Mouse (Mus musculus) heart, postnatal 10 days (tissue): Measurements from ENCODE around the gene Terb1. TPM values are rescaled to one million over a fixed set of nuclear protein-coding genes. Genes with fewer than 3 reads are reported as not detected.
A peak's percentile ranks its signal among the peaks of the same experiment; 100 is the strongest.

ENCODE experiments used
- DNase-seq, 2 experiments: peaks; one replicate each; pipeline ENCODE4 v3.0.0; 2021
- intact Hi-C: fragments of 180-260 bp; cut with DNase I; formaldehyde crosslinking; loops from one replicate; pipeline ENCODE4 v1.15.1; 2025
- total RNA-seq, 2 experiments: library from RNA; stranded (reverse); gene quantifications; 2 replicates each; pipeline ENCODE4 v1.2.3; 2021

Gene Terb1
- total RNA-seq, 2 experiments from 2014 or later, result not detected

DNA sequence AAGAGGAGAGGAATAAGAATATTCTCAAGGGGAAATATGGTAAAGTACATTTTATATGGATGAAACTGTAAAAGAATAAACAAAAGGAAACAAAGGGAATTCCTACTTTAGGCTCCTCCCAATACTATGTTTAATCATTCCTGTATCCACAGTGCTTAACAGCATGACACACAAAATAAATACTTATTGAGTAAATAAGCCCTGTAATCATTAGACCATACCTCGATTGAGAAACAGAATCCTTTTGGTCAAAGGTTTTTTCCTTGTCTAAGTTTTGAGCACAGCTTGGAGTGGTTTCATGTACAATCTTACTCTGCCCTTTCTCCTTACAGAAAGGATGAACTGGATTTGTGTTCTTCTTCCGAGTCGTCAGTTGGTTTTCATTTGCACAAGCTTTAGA is 37.2 kb downstream of the Terb1 start:
- DNase-seq, result no peak
- intact Hi-C loops, result no loop called here

DNA sequence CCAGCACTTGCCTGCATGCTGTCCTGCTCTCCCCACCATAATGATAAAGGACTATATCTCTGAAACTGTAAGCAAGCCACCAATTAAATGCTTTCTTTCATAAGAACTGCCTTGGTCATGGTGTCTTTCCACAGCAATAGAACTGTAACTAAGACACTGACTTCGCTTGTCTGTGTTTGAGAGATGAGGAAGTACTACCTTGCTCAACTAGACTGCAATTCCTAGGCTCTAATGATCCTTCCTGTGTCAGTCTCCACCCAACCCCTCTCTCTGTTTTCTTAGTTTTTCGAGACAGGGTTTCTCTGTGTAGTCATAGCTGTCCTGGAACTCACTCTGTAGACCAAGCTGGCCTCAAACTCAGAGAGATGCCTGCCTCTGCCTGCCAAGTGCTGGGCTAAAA is 42.2 kb downstream of the Terb1 start:
- intact Hi-C loops, result no loop called here
- DNase-seq, result no peak

DNA sequence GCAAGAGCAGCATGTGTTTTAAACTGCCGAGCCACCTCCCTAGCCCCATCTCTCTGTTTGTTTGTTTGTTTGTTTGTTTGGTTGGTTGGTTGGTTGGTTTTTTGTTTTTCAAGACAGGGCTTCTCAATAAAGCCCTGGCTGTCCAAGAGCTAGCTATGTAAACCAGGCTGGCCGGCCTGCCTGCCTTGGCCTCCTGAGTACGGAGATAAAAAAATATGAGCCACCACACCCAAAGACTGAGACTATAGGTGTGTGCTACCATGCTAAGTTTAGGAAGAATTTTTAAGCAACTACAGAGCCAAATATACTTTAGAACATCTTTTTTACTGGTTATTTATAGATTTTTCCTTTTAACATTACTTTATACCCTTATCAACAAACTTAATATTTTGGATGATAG is 57.5 kb downstream of the Terb1 start:
- intact Hi-C loops, result no loop called here
- DNase-seq, result no peak

DNA sequence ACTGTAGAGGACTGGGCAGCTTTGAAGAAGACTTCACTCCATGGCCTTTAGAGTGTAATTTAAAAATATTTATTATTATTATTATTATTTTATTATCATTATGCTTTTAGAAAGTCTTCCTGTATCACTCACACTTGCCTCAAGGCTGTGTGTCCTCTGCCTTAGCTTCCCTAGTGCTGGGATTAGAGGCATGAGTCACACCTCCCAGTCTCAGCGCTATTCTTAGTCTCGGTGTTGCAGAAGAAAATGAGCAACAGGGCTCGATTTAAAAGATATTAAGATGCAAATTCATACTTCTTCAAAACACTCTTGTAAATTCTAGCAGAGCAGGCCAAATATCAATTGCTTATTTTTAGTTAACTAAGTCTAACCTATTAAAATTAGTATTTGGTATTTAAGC is 60.9 kb downstream of the Terb1 start:
- DNase-seq, result no peak

DNA sequence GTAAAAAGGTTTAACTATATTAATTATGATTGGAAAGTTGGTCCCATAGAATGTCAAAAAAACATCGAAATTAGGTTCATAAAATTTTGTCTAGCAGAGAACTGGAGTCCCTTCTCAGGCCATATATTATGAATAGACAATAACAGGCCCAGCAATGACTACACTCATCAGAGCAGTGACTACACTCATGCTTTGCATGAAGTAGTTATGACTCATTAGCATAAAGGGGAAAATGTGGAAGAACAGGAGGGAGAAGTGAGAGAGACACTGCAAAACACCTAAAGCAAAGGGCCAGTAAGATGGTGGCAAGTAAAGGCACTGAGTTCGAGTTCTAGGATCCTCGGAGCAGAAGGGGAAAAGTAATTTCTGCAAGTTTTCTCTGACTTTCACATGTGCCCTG is 63.7 kb downstream of the Terb1 start:
- no peak for DNase-seq
- intact Hi-C loops, result no loop called here

More for the DNA sequence above, 60.9 kb downstream of the Terb1 start:
- intact Hi-C loops, result no loop called here

DNA sequence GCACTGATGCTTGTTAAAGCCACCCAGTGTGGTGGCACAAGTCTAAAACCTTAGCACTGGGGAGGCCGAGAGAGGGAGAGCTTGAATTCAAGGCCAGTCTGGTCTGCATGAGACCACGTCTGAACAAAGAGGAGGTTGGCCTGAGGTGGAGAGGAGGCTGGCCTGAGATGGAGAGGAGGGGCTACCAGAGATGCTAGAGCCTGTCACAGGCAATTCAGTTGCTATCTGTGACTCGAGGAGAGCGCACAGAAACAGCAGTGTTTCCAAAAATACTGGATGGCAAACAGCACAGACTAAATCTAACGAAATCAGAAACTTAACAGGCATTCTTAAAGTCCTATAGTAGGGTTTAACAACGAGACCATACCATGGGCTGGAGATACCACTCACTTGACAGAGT is 64.5 kb downstream of the Terb1 start:
- no peak for DNase-seq
- intact Hi-C loops, result no loop called here

DNA sequence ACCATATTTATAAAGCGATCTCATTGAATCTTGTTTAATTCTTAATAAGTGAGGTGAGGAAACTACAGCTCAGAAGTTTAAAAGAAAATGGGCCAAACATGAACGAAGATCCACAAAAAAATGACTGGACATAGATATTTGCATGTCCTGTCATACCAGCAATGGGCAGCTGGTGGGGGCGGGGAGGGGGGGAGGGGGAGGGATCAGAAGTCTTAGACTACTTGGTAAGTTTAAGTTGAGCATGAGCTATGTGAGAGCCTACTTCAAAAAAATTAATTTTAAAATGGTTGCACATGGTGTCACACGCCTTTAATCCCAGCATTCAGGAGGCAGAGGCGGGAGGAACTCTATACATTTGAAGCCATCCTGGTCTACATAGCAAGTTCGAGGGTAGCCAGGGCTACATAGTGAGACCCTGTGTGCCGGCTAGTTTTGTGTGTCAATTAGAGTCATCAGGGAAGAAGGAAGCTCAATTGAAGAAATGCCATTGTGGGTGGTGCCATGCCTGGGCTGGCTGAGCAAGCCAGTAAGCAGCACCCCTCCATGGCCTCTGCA is 66.5 kb downstream of the Terb1 start:
- DNase-seq, result no peak
- intact Hi-C loops, result loop anchor here (1.0 to 5.0 kb wide), 2 partner anchors 99 to 191 kb away; partner anchors contain the start of gene Cklf

DNA sequence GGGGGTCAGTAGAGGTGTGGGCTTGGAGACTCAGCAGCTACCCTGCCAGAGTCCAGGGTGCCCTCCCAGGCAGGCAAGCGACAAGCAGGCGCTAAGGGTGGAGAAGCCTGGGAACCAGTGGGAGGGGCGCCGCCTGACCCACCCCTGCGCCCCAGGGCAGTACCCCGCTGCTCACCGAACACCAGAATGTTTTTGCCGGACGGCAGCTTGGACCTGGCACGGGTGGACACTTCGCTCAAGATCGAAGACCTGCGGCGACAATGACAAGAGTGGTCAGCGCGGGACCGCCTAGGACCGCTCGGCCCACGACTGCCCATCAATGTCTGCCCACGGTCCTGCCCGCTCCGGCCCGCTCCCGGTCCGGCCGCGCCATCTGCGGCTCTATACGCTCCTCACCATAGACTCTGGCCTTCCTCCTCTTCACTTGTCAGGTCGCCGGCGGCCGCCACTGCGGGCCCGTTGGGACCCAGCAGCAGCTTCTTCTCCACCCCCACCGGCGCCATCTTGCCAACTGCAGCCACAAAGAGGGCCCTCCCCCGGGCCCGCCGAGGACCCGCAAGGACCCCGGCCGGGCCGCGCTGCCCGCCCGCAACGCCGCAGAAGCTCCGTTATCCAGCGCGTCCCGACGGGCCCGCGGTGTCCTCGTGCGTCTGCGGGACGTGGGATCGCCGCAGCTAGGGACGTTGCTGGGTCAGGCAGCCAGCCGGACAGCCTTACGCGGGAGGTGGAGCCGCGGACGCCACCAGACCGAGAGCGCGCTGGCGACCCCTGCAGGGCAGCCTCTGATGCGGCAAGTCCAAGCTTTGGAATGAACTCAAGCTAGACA is 67.2 kb downstream of the Terb1 start, which contains the start of gene Dync1li2:
TSS of gene Dync1li2 (minus strand) at position 749 of the 826 bp plus-strand sequence.
- peak; percentile 95 to 98 for DNase-seq
- intact Hi-C loops, result loop anchor here (1.0 to 5.0 kb wide), 2 partner anchors 98 to 190 kb away; partner anchors contain the start of gene Cklf

DNA sequence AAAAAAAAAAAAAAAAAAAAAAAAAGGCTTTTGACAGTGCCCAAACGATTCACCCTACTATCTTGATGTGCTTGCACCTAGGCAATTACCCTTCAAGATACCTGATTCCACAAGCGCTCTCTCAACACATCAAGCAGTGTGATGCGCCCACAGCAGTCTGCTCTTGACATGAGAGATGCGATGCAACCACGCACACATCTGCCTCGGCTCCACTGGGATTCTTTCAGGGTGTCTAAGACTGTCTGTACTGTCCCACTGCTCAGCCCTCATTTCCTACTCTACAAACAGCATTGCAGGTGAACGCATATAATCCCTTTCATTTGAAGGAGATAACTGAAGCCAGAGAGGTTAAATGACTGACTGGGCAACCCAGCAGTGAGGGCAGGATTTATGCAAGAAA is 68.1 kb downstream of the Terb1 start:
- DNase-seq, result no peak
- intact Hi-C loops, result loop anchor here (5.0 kb wide), 1 partner anchor 189 kb away; the partner anchor contains the start of gene Cklf

DNA sequence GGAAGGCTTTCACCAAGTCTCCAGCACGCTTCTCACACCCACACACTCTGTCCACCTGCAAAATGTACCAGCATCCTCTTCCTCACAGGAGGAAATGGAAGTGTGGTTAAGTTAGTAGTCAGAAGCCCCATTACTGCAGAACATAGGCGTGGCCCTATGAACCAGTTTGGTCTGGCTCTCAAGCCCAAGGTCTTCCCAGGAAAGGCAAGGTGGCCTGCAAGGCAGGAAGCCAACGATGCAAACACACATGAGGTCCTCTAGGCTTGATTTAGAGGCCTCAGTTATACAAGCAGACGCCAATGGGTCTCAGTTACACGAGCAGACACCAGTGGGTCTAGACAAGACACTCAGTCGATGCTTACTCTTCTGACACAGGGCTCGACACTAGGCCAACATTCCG is 70.2 kb downstream of the Terb1 start:
- no peak for DNase-seq
- intact Hi-C loops, result loop anchor here (5.0 kb wide), 1 partner anchor 47 kb away; no protein-coding TSS in a partner anchor

DNA sequence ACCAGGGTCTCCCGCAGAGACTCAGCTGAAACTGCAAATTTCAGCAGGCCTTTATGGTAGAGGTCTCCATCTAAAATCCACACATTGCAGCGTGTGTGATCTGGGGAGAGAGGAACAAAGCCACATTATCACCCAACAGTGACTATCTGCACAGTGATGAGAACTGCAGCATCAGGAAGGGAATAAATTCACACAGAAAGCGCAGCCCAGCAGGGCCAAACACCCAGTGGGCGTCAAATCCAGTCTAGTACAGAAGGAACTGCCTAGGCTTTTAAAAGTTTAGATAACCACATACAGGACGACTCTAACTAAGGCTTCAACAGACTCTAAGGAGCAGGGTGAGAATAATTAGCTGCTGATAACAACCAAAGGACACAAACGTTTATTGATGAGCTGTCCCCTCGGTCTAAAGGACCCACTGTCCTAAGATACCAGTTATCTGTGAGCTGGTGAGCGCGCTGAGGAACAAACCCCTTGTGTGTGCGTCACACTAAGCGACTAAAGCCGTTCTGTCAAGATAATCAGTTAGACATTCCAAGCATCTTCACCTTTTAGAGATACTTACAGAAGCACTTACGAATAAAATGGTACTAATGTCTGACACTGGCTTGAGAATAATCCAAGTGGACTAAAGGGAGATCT is 72.1 kb downstream of the Terb1 start:
- no peak for DNase-seq
- intact Hi-C loops, result loop anchor here (2.0 to 5.0 kb wide), 2 partner anchors 45 to 131 kb away; no protein-coding TSS in a partner anchor

DNA sequence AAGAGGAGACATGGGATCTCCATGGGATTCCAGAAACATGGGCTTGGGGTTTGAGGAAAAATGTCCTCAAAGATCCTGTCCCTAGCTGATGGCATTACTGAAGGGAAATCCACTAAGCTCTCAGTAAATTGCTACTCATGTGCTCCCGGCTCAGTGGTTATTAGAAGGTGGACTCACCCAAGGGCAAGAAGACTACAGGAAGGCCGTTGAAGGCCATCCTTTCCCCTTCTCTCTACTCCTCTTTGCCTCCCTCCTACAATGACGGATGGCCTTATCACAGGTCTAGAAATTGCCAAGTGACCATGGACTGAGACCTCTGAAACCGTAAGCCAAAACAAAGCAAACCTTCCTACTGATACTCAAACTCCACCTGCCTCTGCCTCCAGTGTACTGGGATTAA is 73.1 kb downstream of the Terb1 start:
- no peak for DNase-seq
- intact Hi-C loops, result loop anchor here (2.0 to 5.0 kb wide), 2 partner anchors 44 to 132 kb away; no protein-coding TSS in a partner anchor

DNA sequence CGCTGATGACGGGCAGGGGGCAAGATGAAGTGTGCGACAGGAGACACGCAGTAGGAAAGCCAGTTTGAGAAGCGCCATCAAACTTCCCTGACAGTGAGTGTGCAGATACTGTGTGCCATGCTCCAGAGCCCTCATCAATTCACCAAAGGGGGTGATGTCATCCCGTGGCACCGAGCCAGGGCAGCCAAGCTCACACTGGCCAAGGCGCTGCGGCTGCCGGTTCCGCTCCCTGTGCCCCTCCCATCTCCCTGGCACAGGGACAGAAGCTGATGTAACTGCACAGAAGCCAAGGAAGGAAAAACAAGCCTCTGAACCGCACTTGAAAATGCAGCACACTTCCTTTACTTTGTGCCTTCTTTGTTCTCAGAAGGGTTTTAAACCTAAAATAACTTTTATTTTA is 73.7 kb downstream of the Terb1 start:
- intact Hi-C loops, result loop anchor here (2.0 to 5.0 kb wide), 2 partner anchors 44 to 133 kb away; no protein-coding TSS in a partner anchor
- DNase-seq, result peak; percentile 99

DNA sequence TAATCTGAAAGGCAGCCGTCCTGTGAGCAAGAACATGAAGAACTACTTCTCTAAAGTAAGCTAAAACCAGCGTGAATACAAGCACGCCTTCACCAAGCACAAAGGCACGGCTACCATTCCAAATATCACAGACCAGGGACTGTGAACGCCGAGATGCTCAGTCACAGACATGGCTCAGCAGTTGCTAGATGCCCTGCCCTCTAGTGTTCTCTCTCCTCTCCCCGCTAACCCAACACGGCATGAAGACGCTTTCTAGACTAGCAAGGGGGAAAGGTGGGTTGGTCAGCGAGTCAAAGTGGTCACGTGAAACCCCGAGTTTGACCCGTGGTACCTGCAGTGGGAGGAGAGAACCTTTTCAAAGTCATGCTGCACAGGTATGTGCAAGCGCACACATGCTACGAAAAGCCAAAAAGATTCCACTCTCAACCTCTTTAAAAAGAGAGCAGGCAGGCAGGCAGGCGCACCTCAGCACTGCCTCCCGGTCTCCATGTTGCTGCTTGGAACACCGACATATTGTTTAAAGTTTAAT is 74.8 kb downstream of the Terb1 start:
- intact Hi-C loops, result loop anchor here (5.0 kb wide), 1 partner anchor 43 kb away; no protein-coding TSS in a partner anchor
- no peak for DNase-seq

DNA sequence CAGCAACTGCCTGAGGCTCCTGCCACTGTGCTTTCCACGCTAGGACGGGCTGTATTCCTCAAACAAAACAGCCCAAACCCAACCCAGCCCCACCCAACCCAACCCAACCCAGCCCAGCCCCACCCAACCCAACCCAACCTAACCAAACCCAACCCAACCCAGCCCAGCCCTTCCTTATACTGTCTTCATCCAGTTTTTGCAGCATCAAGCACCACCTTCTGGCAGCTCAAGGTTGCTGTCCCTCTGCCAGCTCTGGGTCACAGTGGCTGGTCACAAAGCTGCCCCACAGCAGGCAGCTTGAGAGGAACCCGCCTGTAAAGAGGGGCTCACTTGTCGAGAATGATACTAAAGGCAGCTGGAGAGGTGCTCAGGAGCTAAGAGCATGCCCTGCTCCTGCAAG is 75.4 kb downstream of the Terb1 start:
- DNase-seq, result peak; percentile 39 to 45
- intact Hi-C loops, result no loop called here

DNA sequence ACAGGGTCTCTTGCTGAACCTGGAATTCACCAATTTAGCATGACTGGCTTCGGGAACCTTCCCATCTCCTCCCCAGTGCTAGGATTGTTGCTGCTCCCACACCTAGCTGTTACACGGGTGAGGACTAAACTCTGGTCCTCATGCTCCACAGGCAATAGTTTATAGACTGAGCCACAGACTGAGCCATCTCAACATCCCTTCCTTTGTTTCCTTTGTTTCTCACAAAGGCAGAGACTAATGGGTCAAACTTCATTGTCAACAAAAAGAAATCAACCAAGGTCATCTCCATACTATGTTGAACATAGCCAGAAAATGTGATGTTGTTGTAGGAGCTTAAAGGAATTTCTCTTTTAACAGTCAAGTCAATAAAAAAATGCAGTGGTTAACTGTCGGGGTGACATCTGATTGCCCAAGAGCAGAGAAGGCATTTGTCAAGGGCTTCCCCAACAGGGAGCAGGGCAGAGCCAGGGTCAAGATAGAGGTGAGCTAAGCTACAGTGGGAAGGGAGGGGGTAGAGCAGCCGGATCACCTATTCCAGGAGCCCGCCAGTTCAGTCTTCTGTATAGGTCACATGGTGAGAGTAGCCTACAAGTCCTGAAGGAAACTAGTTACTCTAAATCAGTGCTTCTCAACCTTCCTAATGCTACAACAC is 76.4 kb downstream of the Terb1 start:
- intact Hi-C loops, result no loop called here
- DNase-seq, result no peak

DNA sequence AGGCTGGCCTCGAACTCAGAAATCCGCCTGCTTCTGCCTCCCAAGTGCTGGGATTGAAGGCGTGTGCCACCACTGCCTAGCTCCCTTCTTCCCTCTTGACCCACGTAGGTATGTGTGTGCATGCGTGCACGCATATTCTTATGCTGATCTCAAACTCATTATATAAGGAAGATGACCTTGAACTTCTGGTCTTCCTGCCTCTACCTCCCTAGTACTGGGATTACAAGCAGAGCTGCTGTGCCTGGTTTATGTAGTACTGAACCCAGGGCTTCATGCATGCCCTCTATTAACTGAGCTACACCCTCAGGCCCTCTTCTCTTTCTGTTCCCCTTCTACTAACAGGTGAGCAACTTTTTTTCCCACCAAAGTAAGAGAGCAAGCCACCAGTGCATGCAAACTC is 77.1 kb downstream of the Terb1 start:
- DNase-seq, result no peak
- intact Hi-C loops, result no loop called here

DNA sequence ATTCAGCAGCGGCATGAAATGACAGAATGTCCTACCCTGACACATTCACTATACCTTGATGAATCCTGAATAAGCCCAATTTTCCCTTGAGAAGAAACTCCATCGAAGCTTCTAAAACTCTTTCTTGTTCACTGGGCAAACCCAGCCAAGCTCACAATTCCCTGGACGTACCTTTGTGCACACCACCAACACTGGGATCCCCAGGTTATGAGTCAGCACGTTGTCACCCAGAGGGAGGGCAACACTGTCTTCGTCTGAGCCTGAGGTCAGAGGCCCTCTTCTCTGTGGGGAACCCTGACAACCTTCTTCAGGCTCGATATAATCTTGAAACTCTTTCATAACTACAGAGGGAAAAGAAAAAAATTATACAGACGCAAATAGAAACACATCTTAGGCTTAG is 79.5 kb downstream of the Terb1 start:
- DNase-seq, result no peak
- intact Hi-C loops, result no loop called here

DNA sequence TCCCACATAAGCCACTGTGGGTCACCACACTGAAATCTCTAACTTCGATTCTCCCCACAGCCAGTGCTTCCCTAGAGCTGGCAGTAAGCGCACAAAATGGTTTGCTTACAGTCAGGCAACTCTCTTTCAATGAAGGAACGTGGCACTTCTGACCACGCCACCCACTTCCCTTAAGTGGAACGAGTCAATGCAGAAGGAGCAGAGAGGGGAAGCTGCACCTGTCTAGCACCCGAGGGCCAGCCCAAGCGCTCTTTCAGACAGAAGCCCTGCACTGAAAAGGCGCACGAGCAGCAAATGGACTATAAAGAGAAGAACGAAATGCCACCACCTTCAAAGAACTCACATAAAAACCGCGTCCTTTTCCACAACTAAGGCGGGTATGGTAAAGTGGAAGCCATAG is 82.0 kb downstream of the Terb1 start:
- DNase-seq, result no peak
- intact Hi-C loops, result no loop called here

DNA sequence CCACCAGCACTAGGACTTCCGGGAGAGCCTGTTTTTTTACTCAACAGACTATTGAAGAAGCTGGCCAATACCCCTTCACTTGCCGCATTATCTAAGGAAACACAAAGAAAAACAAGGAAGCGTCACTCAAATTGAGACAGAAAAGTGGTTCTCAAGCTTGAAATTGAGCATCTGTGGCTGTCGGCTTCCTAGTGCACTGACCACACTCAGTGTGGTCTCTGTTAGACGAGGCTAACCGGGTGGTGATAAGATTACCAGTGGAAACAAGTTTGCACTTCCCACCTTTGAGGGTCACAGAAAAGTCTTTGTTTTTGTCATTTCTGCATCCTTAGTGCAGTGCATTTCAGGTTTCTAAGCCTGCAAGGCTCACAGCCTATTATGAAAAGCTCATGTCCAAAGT is 87.4 kb downstream of the Terb1 start:
- intact Hi-C loops, result no loop called here

DNA sequence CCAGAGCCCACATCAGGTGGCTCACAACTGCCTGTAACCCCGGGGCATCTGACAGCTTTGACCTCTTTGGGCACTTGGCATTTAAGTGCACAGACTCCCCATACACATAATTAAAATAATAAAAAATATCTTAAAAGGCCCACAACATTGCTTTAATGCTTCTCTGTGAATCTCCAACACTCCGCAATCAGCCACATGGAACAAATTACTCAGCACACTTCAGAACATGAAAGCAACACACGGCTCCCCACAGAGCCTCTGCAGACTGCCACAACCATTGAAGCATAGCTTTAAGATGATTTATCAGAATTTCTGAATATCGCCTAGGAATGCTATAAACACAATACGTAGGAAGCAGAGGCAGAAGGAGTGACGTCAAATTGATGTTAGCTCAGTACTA is 93.7 kb downstream of the Terb1 start:
- no peak for DNase-seq
- intact Hi-C loops, result no loop called here

More for the DNA sequence above, 87.4 kb downstream of the Terb1 start:
- no peak for DNase-seq
